Mouse (Mus musculus): Measurements from ENCODE around the gene Cbl.

- no peak for TF ChIP-seq GATA1 (IDR thresholded peaks at IDR 0.05; ENCODE audit: borderline replicate concordance, low read length)
- TF ChIP-seq FLI1 (IDR thresholded peaks at IDR 0.05; ENCODE audit: low read length): no peak
Measured at GRCm38 (mm10) chr9:44143421-44143820, 90.4 kb downstream of the Cbl start.

Measured in megakaryocyte, embryonic 14.5 days (primary cell).